Mouse (Mus musculus) mouse embryonic stem cell (cell line): ENCODE results near the gene Vmp1.

ENCODE experiments used
- in situ Hi-C, 2 experiments: fragments of 300-500 bp; cut with MboI; formaldehyde crosslinking; loops; 1 replicate in 1 of 2; 3 replicates in 1 of 2; pipeline ENCODE4 v1.14.3; 2019 to 2020; ENCODE audit warnings: low sequenced_read_pairs in 2 of 2, low pct_unique_long_range_greater_than_20kb in 1 of 2, mixed read lengths in 1 of 2; ENCODE audit not compliant: unreplicated experiment in 1 of 2

Vmp1 gene

GRCm38 (mm10) chr11:86683395-86684125 lies at the start of gene Vmp1, which contains the start of gene Ptrh2:
Vmp1 (minus strand) TSS chr11:86683836.
Ptrh2 (plus strand) TSS chr11:86683985.
- in situ Hi-C loops: no loop called here

GRCm38 (mm10) chr11:86731443-86731842 lies 47.8 kb upstream of the Vmp1 start:
- in situ Hi-C loops: no loop called here

GRCm38 (mm10) chr11:86725607-86726006 lies 42.0 kb upstream of the Vmp1 start:
- in situ Hi-C loops: no loop called here

GRCm38 (mm10) chr11:86724982-86725381 lies 41.3 kb upstream of the Vmp1 start:
- in situ Hi-C loops: no loop called here

GRCm38 (mm10) chr11:86724004-86724403 lies 40.4 kb upstream of the Vmp1 start:
- in situ Hi-C loops: no loop called here

- in situ Hi-C loops: no loop called here
Measured at GRCm38 (mm10) chr11:86719390-86719789, 35.8 kb upstream of the Vmp1 start.

- in situ Hi-C loops: no loop called here
Measured at GRCm38 (mm10) chr11:86718369-86718768, 34.7 kb upstream of the Vmp1 start.

GRCm38 (mm10) chr11:86717306-86718065 lies 33.9 kb upstream of the Vmp1 start:
- in situ Hi-C loops: no loop called here

- in situ Hi-C loops: no loop called here
Measured at GRCm38 (mm10) chr11:86714606-86715005, 31.0 kb upstream of the Vmp1 start.

GRCm38 (mm10) chr11:86701151-86701550 lies 17.5 kb upstream of the Vmp1 start:
- in situ Hi-C loops: no loop called here

- in situ Hi-C loops: no loop called here
Measured at GRCm38 (mm10) chr11:86695461-86695860, 11.8 kb upstream of the Vmp1 start.

- in situ Hi-C loops: no loop called here
Measured at GRCm38 (mm10) chr11:86692546-86692945, 8.9 kb upstream of the Vmp1 start.

GRCm38 (mm10) chr11:86691956-86692355 lies 8.3 kb upstream of the Vmp1 start:
- in situ Hi-C loops: no loop called here

GRCm38 (mm10) chr11:86691482-86691881 lies 7.8 kb upstream of the Vmp1 start:
- in situ Hi-C loops: no loop called here

GRCm38 (mm10) chr11:86690383-86690782 lies 6.7 kb upstream of the Vmp1 start:
- in situ Hi-C loops: no loop called here

- in situ Hi-C loops: no loop called here
Measured at GRCm38 (mm10) chr11:86685366-86685765, 1.7 kb upstream of the Vmp1 start.

- in situ Hi-C loops: no loop called here
Measured at GRCm38 (mm10) chr11:86684126-86685012, 733 bp upstream of the Vmp1 start.

- in situ Hi-C loops: no loop called here
Measured at GRCm38 (mm10) chr11:86682861-86683260, 775 bp downstream of the Vmp1 start.

- in situ Hi-C loops: no loop called here
Measured at GRCm38 (mm10) chr11:86681423-86681822, 2.2 kb downstream of the Vmp1 start.
